Mouse (Mus musculus) urinary bladder, postnatal 36 days (tissue): ENCODE measurements at regions not wholly inside any gene's neighbourhood (a gene's known extent, or its start where the extent isn't known, plus 50 kb on each side); places are given as distances from the start of the nearest gene placed in this dataset.

Experiments used
- DNase-seq, 2 experiments: peaks; one replicate each; pipeline ENCODE4 v3.0.0; 2022; ENCODE audit warnings: low spot score in 2 of 2, mixed read lengths in 1 of 2

- DNase-seq, result no peak
These were observed 77.0 kb upstream of the Lgr5 start for GRCm38 (mm10) chr10:115664567-115664966.

DNA sequence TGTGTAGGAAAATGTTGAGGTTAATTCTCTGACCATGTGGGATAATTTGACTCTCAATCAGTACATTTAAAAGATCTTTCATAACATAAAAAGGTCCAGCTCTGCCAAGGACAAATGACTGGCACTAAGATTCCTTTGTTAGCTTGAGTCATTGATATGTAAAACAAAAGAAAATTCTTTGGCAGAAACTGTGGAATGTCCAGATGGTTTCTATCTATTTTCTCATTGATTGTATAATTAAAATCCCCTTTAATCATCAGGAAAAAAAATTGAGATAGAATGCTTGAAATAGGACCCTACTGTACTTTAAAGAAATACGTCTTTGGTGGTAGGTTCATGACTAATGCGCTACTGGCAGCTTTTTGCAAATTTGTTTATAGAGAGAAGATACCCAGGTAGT, 89.1 kb upstream of the Lgr5 start:
- DNase-seq, result no peak

- DNase-seq, result no peak
These were observed 93.5 kb upstream of the Lgr5 start for GRCm38 (mm10) chr10:115681115-115681514.

- no peak for DNase-seq
These were observed 104.4 kb upstream of the Lgr5 start for GRCm38 (mm10) chr10:115691939-115692338.

DNA sequence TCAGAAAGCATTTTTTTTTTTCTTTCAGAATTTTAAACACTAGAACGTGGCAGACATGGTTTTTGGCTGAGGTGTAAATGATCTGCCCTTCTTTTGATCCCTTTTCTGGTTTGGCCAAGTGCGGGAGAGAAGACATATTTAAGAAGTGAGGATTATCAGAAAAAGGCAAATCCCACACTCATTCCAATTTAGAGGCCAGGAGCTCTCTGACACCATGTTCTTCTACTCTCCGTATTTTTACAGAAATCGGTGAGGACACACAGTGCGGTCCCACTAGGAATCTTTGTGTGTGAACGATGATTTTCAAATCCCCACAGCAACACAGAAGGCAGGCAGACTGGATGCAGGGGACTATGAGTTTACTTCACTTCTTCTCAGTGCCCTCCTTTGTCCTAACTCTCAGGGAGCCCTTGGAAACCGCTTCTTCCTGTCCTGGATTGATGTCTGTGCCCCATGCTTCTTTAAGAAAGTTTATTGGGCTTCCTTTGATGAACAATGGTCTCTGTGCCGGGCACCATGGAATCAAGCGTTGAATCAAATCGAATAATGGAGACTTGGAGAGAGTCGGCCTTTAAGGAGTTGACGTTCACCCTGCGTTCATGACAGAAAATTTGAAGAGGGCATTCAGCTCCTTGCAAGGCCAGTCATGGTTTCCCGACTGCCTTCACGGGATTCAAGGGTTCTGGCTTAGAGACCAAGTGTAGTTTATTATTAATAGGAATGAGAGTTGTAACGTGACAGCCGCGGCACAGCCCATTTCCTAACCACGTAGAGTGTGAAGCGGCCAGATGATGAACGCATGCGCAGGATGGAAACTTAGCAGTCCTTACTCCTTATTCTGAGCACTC, 106.6 kb upstream of the Lgr5 start:
- DNase-seq, result no peak

GRCm38 (mm10) chr10:115702358-115702757, 114.3 kb upstream of the Tspan8 start:
- no peak for DNase-seq

DNA sequence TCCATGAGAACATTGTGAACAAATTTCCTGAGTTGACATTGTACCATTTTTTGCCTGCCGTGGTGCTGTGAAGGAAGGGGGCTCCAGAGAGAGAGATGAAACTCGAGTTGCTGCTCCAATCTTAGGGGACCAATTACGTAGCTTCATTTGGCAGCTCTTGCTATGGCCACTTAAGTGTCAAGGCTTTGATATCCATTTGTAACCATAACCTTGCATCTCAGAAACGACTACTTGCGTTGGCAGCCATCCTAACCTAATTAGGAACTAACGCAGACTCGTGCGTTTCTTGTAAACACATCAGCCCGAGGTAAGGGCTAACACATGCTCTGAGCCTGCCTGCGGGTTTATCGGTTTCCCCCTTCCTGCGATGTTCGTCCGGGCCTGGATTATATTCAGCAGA, 108.0 kb upstream of the Tspan8 start:
- no peak for DNase-seq

DNA sequence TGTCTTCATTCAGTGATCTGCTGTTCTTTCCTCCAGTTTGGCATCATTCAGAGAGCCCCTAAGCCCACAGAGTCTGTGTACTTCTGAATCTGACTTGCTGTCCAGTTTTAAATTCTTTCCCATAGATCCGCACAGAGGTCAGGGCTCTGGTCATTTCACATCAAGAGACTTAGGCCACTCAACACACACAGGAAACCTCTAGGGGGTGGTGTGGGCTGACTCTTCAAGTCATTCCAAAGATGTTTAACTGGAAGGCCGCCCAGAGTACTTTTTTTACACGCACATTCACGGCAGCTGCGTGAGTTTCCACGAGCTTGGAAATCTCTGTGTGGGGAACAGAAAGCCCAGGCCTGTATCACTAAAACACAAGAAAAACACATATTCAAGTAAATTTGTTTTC, 102.7 kb upstream of the Tspan8 start:
- DNase-seq, result peak; percentile 15 to 20

GRCm38 (mm10) chr10:115716178-115716577, 100.5 kb upstream of the Tspan8 start:
- no peak for DNase-seq

- DNase-seq, result no peak
These were observed 99.6 kb upstream of the Tspan8 start for GRCm38 (mm10) chr10:115717064-115717463.

DNA sequence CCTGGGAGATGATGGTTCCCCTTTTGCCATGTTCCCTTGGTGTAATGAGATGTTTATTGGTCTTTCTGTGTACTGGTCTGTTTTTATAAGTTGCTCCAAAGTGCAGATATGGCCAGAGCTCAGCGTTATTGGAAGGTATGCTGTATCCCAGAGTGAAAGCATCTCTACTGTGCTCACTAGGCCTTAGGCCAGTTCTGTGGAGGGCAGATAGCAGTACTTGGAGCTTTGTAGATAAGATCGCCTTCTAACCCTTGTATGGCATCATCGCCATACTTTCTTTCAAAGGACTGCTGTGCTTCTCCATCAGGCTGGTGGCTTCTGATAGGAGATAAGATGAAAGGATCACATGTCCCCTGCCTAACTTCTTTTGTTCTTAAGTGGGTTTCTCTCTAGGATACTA, 94.0 kb upstream of the Tspan8 start:
- DNase-seq, result no peak

DNA sequence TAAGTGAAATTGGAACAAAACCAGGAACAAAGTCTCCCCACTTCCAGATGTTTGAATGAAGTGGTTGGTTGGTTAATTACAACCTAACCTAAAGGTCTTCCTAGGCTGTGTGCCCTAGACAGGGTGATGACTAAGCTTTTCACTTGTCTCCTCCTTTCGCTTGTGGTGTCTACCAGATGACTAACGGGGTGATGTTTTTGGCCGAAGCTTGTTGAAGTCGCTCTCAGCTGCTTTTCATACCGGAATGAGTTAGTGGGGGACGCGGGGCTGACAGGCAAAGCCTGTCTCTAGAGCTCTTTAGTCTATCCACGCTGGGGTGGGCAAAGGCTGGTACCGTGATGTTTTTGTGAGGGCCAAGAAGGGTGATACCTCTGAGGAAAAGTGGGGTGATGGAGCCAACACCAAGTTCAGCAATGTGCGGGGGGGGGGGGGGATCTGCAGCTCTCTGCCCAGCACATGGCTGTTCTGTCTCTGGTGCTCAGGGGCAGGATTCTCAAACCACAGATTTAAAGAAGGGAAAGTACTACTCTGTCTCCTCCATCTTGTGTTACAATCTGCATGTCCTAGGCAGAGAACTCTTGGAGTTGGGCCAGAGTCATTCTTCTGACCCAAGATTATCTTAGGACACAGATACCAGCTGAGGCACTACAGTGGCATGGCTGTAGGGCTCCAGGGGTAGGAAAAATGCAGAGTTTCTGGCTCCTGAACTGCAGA, 73.8 kb upstream of the Tspan8 start:
- DNase-seq, result no peak

DNA sequence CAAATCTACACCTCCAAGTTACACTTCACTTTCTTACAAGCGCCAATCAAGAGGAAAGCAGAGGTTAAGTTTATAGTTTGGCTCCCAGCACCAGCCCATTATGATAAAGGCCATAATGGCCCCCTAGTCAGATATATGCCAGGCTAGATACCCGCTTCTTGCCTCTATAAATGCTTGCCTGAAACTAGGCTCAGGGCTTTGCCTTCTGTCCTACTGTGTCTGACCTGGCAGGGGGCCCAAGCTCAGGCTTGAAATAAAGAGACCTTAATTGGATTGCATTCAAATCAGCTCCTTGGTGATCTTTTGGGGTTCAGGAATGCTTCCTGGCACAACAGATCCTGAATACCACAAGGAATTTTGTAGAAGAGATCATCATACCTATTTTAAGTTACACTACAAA, 66.8 kb upstream of the Tspan8 start:
- no peak for DNase-seq

DNA sequence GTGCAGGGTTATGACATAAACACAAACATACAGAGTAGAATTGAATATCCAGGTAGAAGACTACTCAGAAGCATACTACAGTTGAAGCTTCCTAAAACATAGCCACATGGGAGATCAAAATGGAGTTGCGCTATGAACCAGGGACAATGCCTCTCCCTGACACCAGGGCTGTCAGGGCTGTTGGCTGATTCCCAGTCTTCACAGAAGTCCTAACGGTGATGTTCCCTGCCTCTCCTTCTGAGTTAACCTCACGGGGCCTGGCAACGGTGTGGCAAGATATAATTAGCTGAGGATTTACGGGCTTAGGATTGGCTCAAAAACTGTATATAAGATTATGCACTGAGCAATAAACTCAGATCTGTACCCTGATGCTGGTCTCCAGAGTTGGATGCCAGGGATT, 66.4 kb upstream of the Tspan8 start:
- no peak for DNase-seq

GRCm38 (mm10) chr10:115758667-115759066, 58.0 kb upstream of the Tspan8 start:
- no peak for DNase-seq
